Mouse (Mus musculus) liver, embryonic 15.5 days (tissue): Measurements from ENCODE around the gene Patl2. TPM values are rescaled to one million over a fixed set of nuclear protein-coding genes. Genes with fewer than 3 reads are reported as not detected.

Experiments
- ATAC-seq: fragments of 200-750 bp; cut with Nextera tagmentation; 2 replicates; pipeline ENCODE4 v1.8.0; 2017; ENCODE audit warnings: moderate number of reproducible peaks, mild to moderate bottlenecking, moderate library complexity; ENCODE audit not compliant: insufficient read depth
- H3K27ac ChIP-seq: fragments of 300-500 bp; sonication (generic); replicated peaks from 2 replicates; pipeline ENCODE4 v1.5.1; 2015; ENCODE audit warnings: mild to moderate bottlenecking, inconsistent platforms
- H3K27me3 ChIP-seq: fragments of 300-500 bp; sonication (generic); 2 replicates; pipeline ENCODE4 v1.6.1; 2015; ENCODE audit warnings: mild to moderate bottlenecking, inconsistent platforms
- H3K36me3 ChIP-seq: fragments of 300-500 bp; sonication (generic); replicated peaks from 2 replicates; pipeline ENCODE4 v1.6.1; 2015; ENCODE audit warnings: moderate library complexity, mild to moderate bottlenecking, inconsistent platforms
- H3K4me1 ChIP-seq: fragments of 300-500 bp; sonication (generic); replicated peaks from 2 replicates; pipeline ENCODE4 v1.6.1; 2015; ENCODE audit warnings: inconsistent platforms
- H3K4me2 ChIP-seq: fragments of 300-500 bp; sonication (generic); 2 replicates; pipeline ENCODE4 v1.6.1; 2015; ENCODE audit warnings: moderate library complexity, mild to moderate bottlenecking, inconsistent platforms
- H3K4me3 ChIP-seq: fragments of 300-500 bp; sonication (generic); replicated peaks from 2 replicates; pipeline ENCODE4 v1.5.1; 2015; ENCODE audit warnings: mild to moderate bottlenecking, inconsistent platforms
- H3K9ac ChIP-seq: fragments of 300-500 bp; sonication (generic); 2 replicates; pipeline ENCODE4 v1.6.1; 2015; ENCODE audit warnings: moderate library complexity, mild to moderate bottlenecking, inconsistent platforms
- H3K9me3 ChIP-seq: fragments of 300-500 bp; sonication (generic); replicated peaks from 2 replicates; pipeline ENCODE4 v1.6.1; 2016; ENCODE audit warnings: inconsistent platforms
- WGBS: fragments of 180-500 bp; shearing (Covaris S2); methylation state at CpG from one replicate; pipeline ENCODE4 v1.1.7; 2015; ENCODE audit warnings: mixed read lengths; ENCODE audit not compliant: insufficient replicate concordance; 5-methylcytosine and 5-hydroxymethylcytosine counted together
- polyA plus RNA-seq: library from polyadenylated mRNA; unstranded; fragments of >200 nt; fragmentation: Nextera tagmentation; extraction: Ambion mirVana; gene quantifications from 2 replicates; pipeline ENCODE4 v1.2.1, GENCODE M21; 2015

Gene Patl2
- polyA plus RNA-seq, result 0.06 TPM in 1 of 2 replicates, not detected in the other

- Histone ChIP-seq H3K36me3 (no peaks in the 10 kb centered on the region), H3K9ac (no peak within 1 kb of the TSS), H3K4me1 (no peaks in the 10 kb centered on the region), H3K27me3 (no peaks in the 10 kb centered on the region), H3K4me3 (no peak within 1 kb of the TSS), H3K9me3 (no peaks in the 10 kb centered on the region), H3K27ac (no peak within 1 kb of the TSS), H3K4me2 (no peak within 1 kb of the TSS)
- 79% methylated on average over 17 of the region's 17 CpGs for WGBS
- no peak for ATAC-seq
Measured at GRCm38 (mm10) chr2:122186106-122186505, at the start of gene Patl2, which contains the start of gene Terb2. Gene Patl2 (minus strand): TSS chr2:122186189. Gene Terb2 (plus strand): TSS chr2:122186272.

GRCm38 (mm10) chr2:122235425-122235824, 49.4 kb upstream of the Patl2 start:
- H3K4me1 ChIP-seq, result peaks cover 49% of the 10 kb centered on the region
- peak overlapping the region; percentile 77 for H3K4me3 ChIP-seq
- ATAC-seq, result peak; percentile 23
- peak overlapping the region; percentile 74 for H3K9ac ChIP-seq
- 8% methylated on average over 2 of the region's 2 CpGs for WGBS
- H3K36me3 ChIP-seq, result no peaks in the 10 kb centered on the region
- peak overlapping the region; percentile 90 for H3K4me2 ChIP-seq
- H3K9me3 ChIP-seq, result no peaks in the 10 kb centered on the region
- H3K27me3 ChIP-seq, result no peaks in the 10 kb centered on the region
- H3K27ac ChIP-seq, result peak overlapping the region; percentile 90

DNA sequence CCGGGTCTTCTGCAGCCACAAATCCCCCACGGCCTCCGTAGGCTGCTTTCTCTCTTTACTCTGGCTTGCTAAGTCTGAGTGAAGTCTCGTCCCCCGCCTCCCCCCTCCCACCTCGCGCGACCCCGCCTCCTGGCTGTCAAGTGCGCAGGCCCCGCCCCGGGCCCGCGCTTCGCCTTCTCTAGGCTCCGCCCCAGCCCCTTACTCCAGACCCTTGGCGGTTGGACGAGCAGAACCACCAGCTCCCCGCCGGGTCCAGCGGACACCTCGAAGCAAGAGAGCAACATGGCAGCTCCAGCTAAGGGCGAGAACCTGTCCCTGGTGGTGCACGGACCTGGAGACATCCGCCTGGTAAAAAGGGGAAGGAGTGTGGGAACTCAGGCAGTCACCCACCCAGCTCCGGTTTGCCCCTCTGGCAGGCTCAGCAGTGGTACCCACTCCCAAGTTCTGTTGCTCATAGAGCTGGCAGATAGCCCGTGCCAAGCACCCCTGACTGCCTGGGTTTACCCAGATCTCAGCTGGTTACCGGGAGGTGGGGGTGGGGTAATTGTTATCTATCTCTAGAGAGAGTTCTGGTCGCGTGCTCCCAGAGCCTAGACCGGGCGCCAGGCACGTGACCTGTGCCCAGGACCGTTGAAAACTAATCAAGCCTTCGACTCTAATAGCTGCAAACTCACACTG, 48.8 kb upstream of the Patl2 start, which contains the start of gene Sord:
Gene Sord (plus strand): TSS at position 139 of the 678 bp plus-strand sequence.
- Histone ChIP-seq H3K4me2 (peak within 1 kb of the TSS; percentile 90), H3K27me3 (no peaks in the 10 kb centered on the region), H3K4me1 (peaks cover 56% of the 10 kb centered on the region), H3K4me3 (peak within 1 kb of the TSS; percentile 77), H3K36me3 (no peaks in the 10 kb centered on the region), H3K27ac (peak within 1 kb of the TSS; percentile 90), H3K9me3 (no peaks in the 10 kb centered on the region), H3K9ac (peak within 1 kb of the TSS; percentile 74)
- peak; percentile 93 for ATAC-seq
- WGBS, result under 1% methylated on average over 35 of the region's 35 CpGs

GRCm38 (mm10) chr2:122233759-122234557, 48.0 kb upstream of the Patl2 start:
- no peak for ATAC-seq
- Histone ChIP-seq H3K4me1 (peaks cover 50% of the 10 kb centered on the region), H3K9me3 (no peaks in the 10 kb centered on the region), H3K27ac (peak overlapping the region; percentile 90), H3K4me2 (peak overlapping the region; percentile 90), H3K36me3 (no peaks in the 10 kb centered on the region), H3K4me3 (peak overlapping the region; percentile 77), H3K9ac (peak overlapping the region; percentile 74), H3K27me3 (no peaks in the 10 kb centered on the region)
- 10% methylated on average over 26 of the region's 26 CpGs for WGBS

DNA sequence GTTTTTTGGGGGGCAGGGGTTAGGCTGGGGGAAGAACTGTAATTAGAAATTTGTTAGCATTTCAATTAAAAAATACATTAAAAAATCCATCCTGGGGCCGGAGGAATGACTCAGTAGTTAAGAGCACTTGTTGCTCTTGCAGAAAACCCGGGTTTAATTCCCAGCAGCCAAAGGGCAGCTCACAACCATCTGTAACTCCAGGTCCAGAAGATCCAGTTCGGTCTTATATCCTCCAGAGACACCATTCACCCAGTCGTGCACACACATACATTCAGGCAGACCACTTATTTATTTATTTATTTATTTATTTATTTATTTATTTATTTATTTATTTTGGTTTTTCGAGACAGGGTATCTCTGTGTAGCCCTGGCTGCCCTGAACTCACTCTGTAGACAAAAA, 47.4 kb upstream of the Patl2 start:
- H3K4me1 ChIP-seq, result peaks cover 52% of the 10 kb centered on the region
- no peak overlapping the region for H3K27ac ChIP-seq
- no peaks in the 10 kb centered on the region for H3K9me3 ChIP-seq
- no peaks in the 10 kb centered on the region for H3K27me3 ChIP-seq
- no peak overlapping the region; the same call in 1 of the 2 replicates for H3K4me3 ChIP-seq
- no peak overlapping the region for H3K9ac ChIP-seq
- ATAC-seq, result no peak
- WGBS, result 57% methylated on average over 5 of the region's 5 CpGs
- peak overlapping the region; percentile 90 for H3K4me2 ChIP-seq
- no peaks in the 10 kb centered on the region for H3K36me3 ChIP-seq

DNA sequence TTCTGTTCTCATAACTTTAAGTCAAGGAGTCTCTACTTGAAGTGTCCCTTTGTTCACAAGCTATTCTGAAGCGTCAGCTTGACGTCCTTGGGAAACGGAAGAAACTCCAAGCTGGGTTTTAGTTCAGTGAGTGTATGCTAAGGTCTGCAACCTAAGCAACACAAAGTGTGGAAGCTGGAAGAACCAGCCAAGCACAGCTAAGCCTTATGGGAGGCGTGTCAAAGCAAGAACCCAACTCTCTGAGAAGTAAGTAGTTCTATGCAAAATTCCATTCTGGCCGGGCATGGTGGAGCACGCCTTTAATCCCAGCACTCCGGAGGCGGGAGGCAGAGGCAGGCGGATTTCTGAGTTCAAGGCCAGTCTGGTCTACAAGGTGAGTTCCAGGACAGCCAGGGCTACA, 45.6 kb upstream of the Patl2 start:
- WGBS, result 80% methylated on average over 9 of the region's 9 CpGs
- Histone ChIP-seq H3K4me3 (no peak overlapping the region), H3K27me3 (no peaks in the 10 kb centered on the region), H3K36me3 (no peaks in the 10 kb centered on the region), H3K27ac (no peak overlapping the region), H3K9me3 (no peaks in the 10 kb centered on the region), H3K4me2 (no peak overlapping the region), H3K4me1 (peaks cover 48% of the 10 kb centered on the region), H3K9ac (no peak overlapping the region)
- ATAC-seq, result no peak

DNA sequence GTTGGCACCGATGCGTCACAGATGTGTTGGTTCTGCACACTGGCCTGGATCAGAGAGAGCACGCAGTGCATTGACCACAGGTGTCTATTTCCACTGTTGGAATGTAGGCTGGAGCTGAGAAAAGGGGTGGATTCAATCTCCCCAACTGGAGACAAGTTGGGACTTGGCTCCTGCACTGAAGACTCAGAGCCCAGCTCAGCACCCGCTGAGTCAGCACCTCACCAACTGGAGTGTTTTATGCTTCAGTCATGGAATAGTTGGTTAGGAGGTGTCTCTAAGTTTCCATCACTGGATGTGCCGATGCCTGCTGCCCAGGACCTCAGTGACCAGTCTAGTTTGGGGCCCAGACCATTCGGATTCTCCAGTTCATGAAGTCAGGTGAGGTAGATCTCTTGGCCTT, 44.4 kb upstream of the Patl2 start:
- ATAC-seq, result no peak
- 77% methylated on average over 6 of the region's 6 CpGs for WGBS
- Histone ChIP-seq H3K9ac (no peak overlapping the region), H3K27ac (no peak overlapping the region), H3K4me2 (no peak overlapping the region), H3K4me1 (peaks cover 36% of the 10 kb centered on the region), H3K36me3 (no peaks in the 10 kb centered on the region), H3K27me3 (no peaks in the 10 kb centered on the region), H3K4me3 (no peak overlapping the region), H3K9me3 (no peaks in the 10 kb centered on the region)

GRCm38 (mm10) chr2:122223654-122224053, 37.7 kb upstream of the Patl2 start:
- peak; percentile 56; the same call in 1 of the 2 replicates for ATAC-seq
- Histone ChIP-seq H3K9me3 (no peaks in the 10 kb centered on the region), H3K36me3 (no peaks in the 10 kb centered on the region), H3K4me1 (peaks cover 38% of the 10 kb centered on the region), H3K4me3 (no peak overlapping the region), H3K4me2 (no peak overlapping the region), H3K27ac (no peak overlapping the region), H3K9ac (no peak overlapping the region), H3K27me3 (no peaks in the 10 kb centered on the region)

DNA sequence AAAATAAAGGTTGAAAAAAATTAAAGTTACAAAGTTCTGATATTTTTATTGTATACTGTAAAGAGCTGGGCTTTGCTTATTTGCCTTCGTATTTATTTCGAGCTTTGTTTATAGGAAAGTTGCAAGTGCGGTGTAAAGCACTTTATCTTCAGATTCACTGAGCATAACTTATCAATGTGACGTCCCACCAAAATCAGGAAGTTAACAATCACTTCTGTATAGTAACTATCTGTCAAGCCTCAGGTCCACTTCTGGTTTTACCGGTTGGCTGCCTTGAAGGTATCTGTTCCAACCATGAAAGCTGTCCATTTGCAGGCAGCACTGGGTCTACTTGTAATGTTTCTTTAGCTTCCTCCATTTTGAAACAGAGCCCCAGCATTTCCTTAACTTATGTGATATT, 36.3 kb upstream of the Patl2 start:
- Histone ChIP-seq H3K4me1 (peaks cover 38% of the 10 kb centered on the region), H3K4me2 (no peak overlapping the region), H3K9ac (no peak overlapping the region), H3K9me3 (no peaks in the 10 kb centered on the region), H3K36me3 (no peaks in the 10 kb centered on the region), H3K4me3 (no peak overlapping the region), H3K27me3 (no peaks in the 10 kb centered on the region), H3K27ac (no peak overlapping the region)
- 45% methylated on average over 5 of the region's 5 CpGs for WGBS
- no peak for ATAC-seq

DNA sequence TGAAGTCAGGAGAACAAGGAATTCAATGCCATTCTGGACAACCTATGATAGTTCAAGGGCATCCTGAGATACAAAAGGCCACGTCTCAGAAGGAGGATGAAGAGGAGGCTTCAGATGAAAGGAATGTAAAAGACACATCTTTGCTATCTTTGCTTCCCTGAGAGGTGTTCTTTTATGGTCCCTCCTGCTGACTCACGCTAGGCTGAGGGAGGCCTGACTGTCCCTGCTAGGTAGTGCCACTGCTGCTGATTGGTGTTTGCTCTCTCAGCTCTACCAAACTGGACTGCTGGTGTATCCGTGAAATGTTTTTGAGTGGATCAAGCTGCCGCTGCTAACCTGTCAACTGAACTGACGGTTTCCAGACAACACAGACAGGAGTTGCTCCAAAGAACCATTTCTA, 35.8 kb upstream of the Patl2 start:
- Histone ChIP-seq H3K36me3 (no peaks in the 10 kb centered on the region), H3K4me2 (no peak overlapping the region), H3K9ac (no peak overlapping the region), H3K4me1 (peaks cover 39% of the 10 kb centered on the region), H3K27me3 (no peaks in the 10 kb centered on the region), H3K9me3 (no peaks in the 10 kb centered on the region), H3K4me3 (no peak overlapping the region), H3K27ac (no peak overlapping the region)
- peak; percentile 47; the same call in 1 of the 2 replicates for ATAC-seq
- WGBS, result 43% methylated on average over 5 of the region's 5 CpGs

- Histone ChIP-seq H3K9ac (no peak overlapping the region), H3K36me3 (no peaks in the 10 kb centered on the region), H3K27ac (0 out of 2 replicates have a peak overlapping the region, but pooled peaks have one; percentile 24), H3K27me3 (no peaks in the 10 kb centered on the region), H3K4me1 (peaks cover 42% of the 10 kb centered on the region), H3K4me2 (no peak overlapping the region), H3K4me3 (no peak overlapping the region), H3K9me3 (no peaks in the 10 kb centered on the region)
- 13% methylated on average over 4 of the region's 4 CpGs for WGBS
- ATAC-seq, result no peak
Measured at GRCm38 (mm10) chr2:122221378-122221777, 35.4 kb upstream of the Patl2 start.
